Mouse (Mus musculus) kidney, embryonic 16.5 days (tissue): ENCODE measurements around the gene Dvl2. TPM values are rescaled to one million over a fixed set of nuclear protein-coding genes. Genes with fewer than 3 reads are reported as not detected.

Experiments used
- ATAC-seq: fragments of 200-750 bp; cut with Nextera tagmentation; 2 replicates; pipeline ENCODE4 v1.8.0; 2017; ENCODE audit warnings: moderate TSS enrichment; ENCODE audit not compliant: low FRiP score, low TSS enrichment
- H3K27ac ChIP-seq: fragments of 300-500 bp; sonication (generic); 2 replicates; pipeline ENCODE4 v1.5.1; 2014; ENCODE audit warnings: low read length
- H3K27me3 ChIP-seq: fragments of 300-500 bp; sonication (generic); 2 replicates; pipeline ENCODE4 v1.6.1; 2014; ENCODE audit warnings: low read length, control low read depth, mixed read lengths; ENCODE audit not compliant: insufficient read depth
- H3K36me3 ChIP-seq: fragments of 300-500 bp; sonication (generic); 2 replicates; pipeline ENCODE4 v1.6.1; 2014; ENCODE audit warnings: low read length, control low read depth, mixed read lengths; ENCODE audit not compliant: insufficient read depth
- H3K4me1 ChIP-seq: fragments of 300-500 bp; sonication (generic); 2 replicates; pipeline ENCODE4 v1.6.1; 2014; ENCODE audit warnings: low read length, control low read depth, mixed read lengths; ENCODE audit not compliant: insufficient read depth
- H3K4me2 ChIP-seq: fragments of 300-500 bp; sonication (generic); replicated peaks from 2 replicates; pipeline ENCODE4 v1.6.1; 2014; ENCODE audit warnings: low read depth, low read length
- H3K4me3 ChIP-seq: fragments of 300-500 bp; sonication (generic); 2 replicates; pipeline ENCODE4 v1.5.1; 2014; ENCODE audit warnings: mild to moderate bottlenecking, low read length
- H3K9ac ChIP-seq: fragments of 300-500 bp; sonication (generic); replicated peaks from 2 replicates; pipeline ENCODE4 v1.6.1; 2014; ENCODE audit warnings: low read length
- H3K9me3 ChIP-seq: fragments of 300-500 bp; sonication (generic); 2 replicates; pipeline ENCODE4 v1.6.1; 2016; ENCODE audit warnings: low read length, control low read depth
- WGBS: fragments of 180-500 bp; shearing (Covaris S2); extraction: QIAGEN DNeasy Blood & Tissue Kit; methylation state at CpG from one replicate; pipeline ENCODE4 v1.1.7; 2014; 5-methylcytosine and 5-hydroxymethylcytosine counted together
- polyA plus RNA-seq: library from polyadenylated mRNA; unstranded; fragments of >200 nt; fragmentation: Nextera tagmentation; extraction: Ambion mirVana; gene quantifications from 2 replicates; pipeline ENCODE4 v1.2.1, GENCODE M21; 2015

Dvl2 gene
- polyA plus RNA-seq, 1 experiment from 2014 or later, result 40.7 TPM

DNA sequence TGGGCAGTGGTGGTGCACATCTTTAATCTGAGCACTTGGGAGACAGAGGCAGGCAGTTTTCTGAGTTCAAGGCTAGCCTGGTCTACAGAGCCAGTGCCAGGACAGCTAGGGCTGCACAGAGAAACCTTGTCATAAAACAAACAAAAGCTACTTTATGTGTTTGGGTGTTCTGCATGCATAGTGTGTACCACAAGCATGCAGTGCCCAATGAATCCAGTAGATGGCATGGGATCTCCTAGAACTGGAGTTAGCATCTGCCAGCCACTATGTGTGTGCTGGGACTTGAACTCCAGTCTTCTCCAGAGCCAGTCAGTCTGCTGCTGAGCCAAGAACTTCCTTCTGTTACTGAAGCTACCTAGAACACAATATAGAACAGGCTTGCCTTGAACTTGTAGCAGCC lies 1.5 kb downstream of the Dvl2 start:
- Histone ChIP-seq H3K9ac (peak overlapping the region; percentile 87), H3K9me3 (no peaks in the 10 kb centered on the region), H3K4me2 (peak overlapping the region; percentile 82), H3K4me3 (peak overlapping the region; percentile 80), H3K27me3 (no peaks in the 10 kb centered on the region), H3K4me1 (peaks cover 36% of the 10 kb centered on the region), H3K36me3 (peaks cover 48% of the 10 kb centered on the region), H3K27ac (no peak overlapping the region)
- ATAC-seq, result no peak

GRCm38 (mm10) chr11:70002471-70002870 lies 2.1 kb downstream of the Dvl2 start:
- peaks cover 33% of the 10 kb centered on the region for H3K4me1 ChIP-seq
- no peaks in the 10 kb centered on the region for H3K9me3 ChIP-seq
- H3K27ac ChIP-seq, result no peak overlapping the region
- no peak overlapping the region for H3K4me3 ChIP-seq
- H3K4me2 ChIP-seq, result peak overlapping the region; percentile 82
- no peak for ATAC-seq
- no peaks in the 10 kb centered on the region for H3K27me3 ChIP-seq
- 0 out of 2 replicates have a peak overlapping the region, but pooled peaks have one; percentile 15 for H3K9ac ChIP-seq
- WGBS, result 86% methylated on average over 2 of the region's 2 CpGs
- peaks cover 54% of the 10 kb centered on the region for H3K36me3 ChIP-seq

- Histone ChIP-seq H3K9me3 (no peaks in the 10 kb centered on the region), H3K4me1 (peaks cover 25% of the 10 kb centered on the region), H3K36me3 (peaks cover 61% of the 10 kb centered on the region), H3K27me3 (no peaks in the 10 kb centered on the region), H3K27ac (no peak overlapping the region), H3K9ac (no peak overlapping the region), H3K4me2 (no peak overlapping the region), H3K4me3 (no peak overlapping the region)
- WGBS, result 56% methylated on average over 5 of the region's 5 CpGs
- ATAC-seq, result peak; percentile 36; the same call in 1 of the 2 replicates
These were observed 5.1 kb downstream of the Dvl2 start for GRCm38 (mm10) chr11:70005521-70005920.

DNA sequence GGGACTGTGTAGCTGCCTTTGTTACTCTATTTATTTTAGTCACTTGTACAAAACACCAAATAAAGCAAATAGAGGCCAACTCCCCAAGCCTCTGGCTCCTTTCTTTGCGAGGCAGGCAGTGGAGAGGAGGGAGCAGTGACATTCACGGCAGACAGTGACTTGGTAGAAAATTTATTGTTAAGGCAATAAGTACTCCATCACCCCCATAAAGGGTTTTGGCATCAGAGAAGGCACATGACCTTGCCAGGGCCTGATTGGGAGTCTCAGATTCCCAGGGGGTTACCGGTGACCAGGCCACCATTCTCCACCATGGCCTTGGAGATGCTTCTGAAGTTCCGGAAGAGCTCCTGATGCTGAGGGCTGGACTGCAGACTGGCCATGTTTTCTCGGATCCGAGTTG lies 9.6 kb downstream of the Dvl2 start:
- Histone ChIP-seq H3K4me1 (peaks cover 12% of the 10 kb centered on the region), H3K9me3 (no peaks in the 10 kb centered on the region), H3K9ac (no peak overlapping the region), H3K4me3 (no peak overlapping the region), H3K4me2 (no peak overlapping the region), H3K27me3 (no peaks in the 10 kb centered on the region), H3K27ac (no peak overlapping the region), H3K36me3 (peaks cover 85% of the 10 kb centered on the region)
- no peak for ATAC-seq
- WGBS, result 73% methylated on average over 6 of the region's 6 CpGs

DNA sequence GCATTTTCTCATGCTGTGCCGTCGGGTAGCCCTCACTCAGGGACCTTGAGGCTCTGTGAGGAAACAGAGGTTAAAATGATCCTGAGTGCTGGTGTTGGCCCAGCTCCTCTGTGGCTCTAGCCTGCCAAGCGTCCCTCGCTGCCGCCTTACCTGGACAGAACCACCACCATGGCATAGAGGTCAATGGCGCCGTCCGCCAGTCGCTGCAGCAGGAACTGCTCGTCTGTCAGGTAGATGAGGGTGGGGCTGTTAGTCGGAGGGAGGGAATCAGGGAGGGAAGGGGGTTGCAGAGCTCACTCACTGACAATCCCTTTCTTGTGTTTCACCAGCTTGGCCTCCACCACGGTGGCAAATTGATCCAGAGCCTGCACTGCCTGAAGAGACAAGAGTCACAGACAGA lies 10.2 kb downstream of the Dvl2 start:
- no peak for ATAC-seq
- Histone ChIP-seq H3K9me3 (no peaks in the 10 kb centered on the region), H3K9ac (no peak overlapping the region), H3K27me3 (no peaks in the 10 kb centered on the region), H3K4me3 (no peak overlapping the region), H3K27ac (no peak overlapping the region), H3K4me2 (no peak overlapping the region), H3K4me1 (peaks cover 14% of the 10 kb centered on the region), H3K36me3 (peaks cover 80% of the 10 kb centered on the region)
- 83% methylated on average over 12 of the region's 12 CpGs for WGBS

DNA sequence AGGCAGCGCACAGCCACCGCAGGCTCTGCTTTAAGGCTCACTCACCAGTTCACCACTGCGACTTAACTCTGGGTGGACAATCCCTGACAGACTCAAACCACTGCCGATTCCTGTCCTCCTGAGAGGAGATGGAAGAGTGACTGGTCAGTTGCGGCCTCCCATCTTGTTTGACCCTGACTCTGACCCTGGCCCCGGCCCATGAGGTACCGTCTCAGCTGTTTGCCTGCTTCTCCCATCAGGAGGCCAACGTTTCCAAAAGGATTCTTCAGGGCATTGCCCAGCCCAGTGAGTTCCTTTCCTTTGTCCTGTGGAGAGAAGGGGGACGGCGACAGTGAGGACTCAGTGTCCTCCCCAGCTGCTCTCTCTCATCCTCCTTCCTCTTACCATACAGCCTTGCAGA lies 10.6 kb downstream of the Dvl2 start:
- Histone ChIP-seq H3K4me1 (peaks cover 16% of the 10 kb centered on the region), H3K9ac (no peak overlapping the region), H3K27me3 (no peaks in the 10 kb centered on the region), H3K9me3 (no peaks in the 10 kb centered on the region), H3K4me3 (no peak overlapping the region), H3K27ac (no peak overlapping the region), H3K36me3 (peaks cover 76% of the 10 kb centered on the region), H3K4me2 (no peak overlapping the region)
- no peak for ATAC-seq
- WGBS, result 87% methylated on average over 10 of the region's 10 CpGs

DNA sequence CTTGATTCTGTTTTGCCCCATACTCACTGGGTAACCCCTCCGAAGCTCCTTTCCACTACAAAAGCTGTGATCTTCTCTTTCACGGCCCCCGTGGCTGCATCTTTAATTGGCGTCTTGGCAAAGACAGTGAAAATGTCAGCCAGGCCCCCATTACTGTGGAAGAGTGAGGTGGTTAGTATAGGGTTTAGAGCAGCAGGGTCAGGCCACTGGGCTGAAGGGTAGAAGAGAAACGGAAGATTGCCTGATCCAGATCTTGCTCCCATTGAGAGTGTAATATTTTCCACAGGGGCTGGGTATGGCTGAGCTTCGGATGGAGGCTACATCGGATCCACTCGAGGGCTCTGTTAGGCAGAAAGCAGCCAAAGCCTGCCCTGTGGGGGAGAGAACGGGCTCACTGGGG lies 12.5 kb downstream of the Dvl2 start:
- no peaks in the 10 kb centered on the region for H3K9me3 ChIP-seq
- H3K27me3 ChIP-seq, result no peaks in the 10 kb centered on the region
- ATAC-seq, result no peak
- no peak overlapping the region for H3K27ac ChIP-seq
- no peak overlapping the region for H3K9ac ChIP-seq
- WGBS, result 89% methylated on average over 9 of the region's 9 CpGs
- H3K4me3 ChIP-seq, result no peak overlapping the region
- H3K4me2 ChIP-seq, result no peak overlapping the region
- H3K4me1 ChIP-seq, result peaks cover 29% of the 10 kb centered on the region
- H3K36me3 ChIP-seq, result peaks cover 57% of the 10 kb centered on the region

GRCm38 (mm10) chr11:70013408-70013807 lies 13.0 kb downstream of the Dvl2 start:
- H3K4me3 ChIP-seq, result no peak overlapping the region
- 87% methylated on average over 3 of the region's 3 CpGs for WGBS
- H3K27ac ChIP-seq, result no peak overlapping the region
- H3K9ac ChIP-seq, result no peak overlapping the region
- peaks cover 52% of the 10 kb centered on the region for H3K36me3 ChIP-seq
- ATAC-seq, result no peak
- no peak overlapping the region for H3K4me2 ChIP-seq
- H3K4me1 ChIP-seq, result peaks cover 32% of the 10 kb centered on the region
- H3K27me3 ChIP-seq, result no peaks in the 10 kb centered on the region
- no peaks in the 10 kb centered on the region for H3K9me3 ChIP-seq

DNA sequence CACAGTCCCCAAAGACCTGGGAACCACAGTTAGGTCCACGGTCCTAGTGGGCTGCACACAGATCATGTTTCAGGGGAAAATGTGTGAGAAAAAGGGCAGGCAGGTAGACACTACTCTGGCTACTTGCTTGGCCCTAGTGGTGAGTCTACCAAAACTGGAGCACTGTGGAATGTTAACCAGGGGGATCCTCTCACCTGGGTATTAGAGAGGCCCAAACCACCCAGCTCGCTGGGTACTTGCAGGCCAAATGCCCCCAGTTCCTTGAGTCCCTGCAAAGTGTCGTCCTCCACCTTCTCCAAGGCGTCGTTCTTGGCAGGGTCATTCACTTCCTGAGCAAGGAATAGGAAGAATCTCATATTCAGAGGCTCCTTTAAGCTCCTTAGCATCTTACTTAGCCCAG lies 13.7 kb downstream of the Dvl2 start:
- H3K9ac ChIP-seq, result peak overlapping the region; percentile 81; the same call in 1 of the 2 replicates
- H3K4me3 ChIP-seq, result no peak overlapping the region
- no peaks in the 10 kb centered on the region for H3K9me3 ChIP-seq
- no peak for ATAC-seq
- H3K4me2 ChIP-seq, result peak overlapping the region; percentile 90; the same call in 1 of the 2 replicates
- no peaks in the 10 kb centered on the region for H3K27me3 ChIP-seq
- peaks cover 45% of the 10 kb centered on the region for H3K36me3 ChIP-seq
- H3K27ac ChIP-seq, result peak overlapping the region; percentile 84; the same call in 1 of the 2 replicates
- 43% methylated on average over 5 of the region's 5 CpGs for WGBS
- peaks cover 38% of the 10 kb centered on the region for H3K4me1 ChIP-seq

GRCm38 (mm10) chr11:70014880-70015558 lies 14.6 kb downstream of the Dvl2 start, which contains the start of gene Acadvl:
Acadvl (minus strand) TSS chr11:70015411.
- Histone ChIP-seq H3K27me3 (no peaks in the 10 kb centered on the region), H3K4me3 (peak within 1 kb of the TSS; percentile 72), H3K9me3 (no peaks in the 10 kb centered on the region), H3K4me1 (peaks cover 47% of the 10 kb centered on the region), H3K9ac (peak within 1 kb of the TSS; percentile 81), H3K27ac (peak within 1 kb of the TSS; percentile 84), H3K36me3 (peaks cover 36% of the 10 kb centered on the region), H3K4me2 (peak within 1 kb of the TSS; percentile 90)
- peak; percentile 85 for ATAC-seq
- WGBS, result under 1% methylated on average over 35 of the region's 35 CpGs
